Mouse (Mus musculus): Measurements from ENCODE around the gene Pmis2. TPM values are rescaled to one million over a fixed set of nuclear protein-coding genes. Genes with fewer than 3 reads are reported as not detected.

Pmis2 gene
- polyA plus RNA-seq, 1 experiment from 2014 or later: not detected

GRCm38 (mm10) chr7:30688325-30688724 is 16.9 kb upstream of the Pmis2 start:
- Histone ChIP-seq H3K36me3 (ENCODE audit: control insufficient read depth, insufficient read depth, low read length) (no peaks in the 10 kb centered on the region), H3K9ac (ENCODE audit: low read depth, low read length) (no peak overlapping the region), H3K9me3 (ENCODE audit: control insufficient read depth, low read length) (no peaks in the 10 kb centered on the region), H3K4me1 (ENCODE audit: control insufficient read depth, insufficient read depth, low read depth, low read length) (no peaks in the 10 kb centered on the region; the same call in 1 of the 2 replicates), H3K27me3 (replicated peaks; ENCODE audit: control insufficient read depth, insufficient read depth, low read length) (peaks cover 8% of the 10 kb centered on the region), H3K4me2 (ENCODE audit: low read length) (no peak overlapping the region), H3K4me3 (ENCODE audit: low read length) (no peak overlapping the region), H3K27ac (ENCODE audit: low read depth, low read length) (no peak overlapping the region)
- 68% methylated on average over 6 of the region's 6 CpGs for WGBS
- ATAC-seq: no peak

GRCm38 (mm10) chr7:30683425-30683824 is 12.0 kb upstream of the Pmis2 start:
- no peak for ATAC-seq
- no peak overlapping the region for H3K27ac ChIP-seq (ENCODE audit: low read depth, low read length)
- no peaks in the 10 kb centered on the region for H3K9me3 ChIP-seq (ENCODE audit: control insufficient read depth, low read length)
- no peaks in the 10 kb centered on the region for H3K36me3 ChIP-seq (ENCODE audit: control insufficient read depth, insufficient read depth, low read length)
- peaks cover 7% of the 10 kb centered on the region for H3K27me3 ChIP-seq (replicated peaks; ENCODE audit: control insufficient read depth, insufficient read depth, low read length)
- no peak overlapping the region for H3K4me2 ChIP-seq (ENCODE audit: low read length)
- no peak overlapping the region for H3K9ac ChIP-seq (ENCODE audit: low read depth, low read length)
- no peaks in the 10 kb centered on the region; the same call in 1 of the 2 replicates for H3K4me1 ChIP-seq (ENCODE audit: control insufficient read depth, insufficient read depth, low read depth, low read length)
- H3K4me3 ChIP-seq (ENCODE audit: low read length): no peak overlapping the region
- 85% methylated on average over 2 of the region's 2 CpGs for WGBS

- H3K36me3 ChIP-seq (ENCODE audit: control insufficient read depth, insufficient read depth, low read length): no peaks in the 10 kb centered on the region
- H3K27me3 ChIP-seq (replicated peaks; ENCODE audit: control insufficient read depth, insufficient read depth, low read length): no peaks in the 10 kb centered on the region; the same call in 1 of the 2 replicates
- no peaks in the 10 kb centered on the region for H3K4me1 ChIP-seq (ENCODE audit: control insufficient read depth, insufficient read depth, low read depth, low read length)
- H3K9me3 ChIP-seq (ENCODE audit: control insufficient read depth, low read length): no peaks in the 10 kb centered on the region
- WGBS: 64% methylated on average over 5 of the region's 5 CpGs
- no peak overlapping the region for H3K9ac ChIP-seq (ENCODE audit: low read depth, low read length)
- no peak overlapping the region for H3K4me2 ChIP-seq (ENCODE audit: low read length)
- no peak overlapping the region for H3K27ac ChIP-seq (ENCODE audit: low read depth, low read length)
- H3K4me3 ChIP-seq (ENCODE audit: low read length): no peak overlapping the region
- ATAC-seq: no peak
Observed at GRCm38 (mm10) chr7:30681897-30682296, 10.5 kb upstream of the Pmis2 start.

GRCm38 (mm10) chr7:30678263-30678975 is 7.0 kb upstream of the Pmis2 start:
- no peak for ATAC-seq
- WGBS: 57% methylated on average over 5 of the region's 5 CpGs
- H3K4me3 ChIP-seq (ENCODE audit: low read length): no peak overlapping the region
- no peak overlapping the region for H3K4me2 ChIP-seq (ENCODE audit: low read length)
- no peaks in the 10 kb centered on the region for H3K4me1 ChIP-seq (ENCODE audit: control insufficient read depth, insufficient read depth, low read depth, low read length)
- H3K27ac ChIP-seq (ENCODE audit: low read depth, low read length): no peak overlapping the region
- no peak overlapping the region for H3K9ac ChIP-seq (ENCODE audit: low read depth, low read length)
- H3K9me3 ChIP-seq (ENCODE audit: control insufficient read depth, low read length): no peaks in the 10 kb centered on the region
- no peaks in the 10 kb centered on the region; the same call in 1 of the 2 replicates for H3K27me3 ChIP-seq (replicated peaks; ENCODE audit: control insufficient read depth, insufficient read depth, low read length)
- no peaks in the 10 kb centered on the region for H3K36me3 ChIP-seq (ENCODE audit: control insufficient read depth, insufficient read depth, low read length)

GRCm38 (mm10) chr7:30669229-30669628 is 2.2 kb downstream of the Pmis2 start:
- 37% methylated on average over 3 of the region's 3 CpGs for WGBS
- H3K4me1 ChIP-seq (ENCODE audit: control insufficient read depth, insufficient read depth, low read depth, low read length): peaks cover 9% of the 10 kb centered on the region
- no peak overlapping the region for H3K27ac ChIP-seq (ENCODE audit: low read depth, low read length)
- H3K9ac ChIP-seq (ENCODE audit: low read depth, low read length): no peak overlapping the region
- H3K4me2 ChIP-seq (ENCODE audit: low read length): no peak overlapping the region
- H3K9me3 ChIP-seq (ENCODE audit: control insufficient read depth, low read length): no peaks in the 10 kb centered on the region
- no peaks in the 10 kb centered on the region; the same call in 1 of the 2 replicates for H3K27me3 ChIP-seq (replicated peaks; ENCODE audit: control insufficient read depth, insufficient read depth, low read length)
- H3K36me3 ChIP-seq (ENCODE audit: control insufficient read depth, insufficient read depth, low read length): no peaks in the 10 kb centered on the region
- H3K4me3 ChIP-seq (ENCODE audit: low read length): no peak overlapping the region
- no peak for ATAC-seq

GRCm38 (mm10) chr7:30665321-30665720 is 6.1 kb downstream of the Pmis2 start:
- ATAC-seq: peak; percentile 73

GRCm38 (mm10) chr7:30664529-30665200 is 6.7 kb downstream of the Pmis2 start, which contains the start of gene Haus5:
Haus5 (minus strand) TSS chr7:30664994.
- Histone ChIP-seq H3K9ac (ENCODE audit: low read depth, low read length) (peak within 1 kb of the TSS; percentile 75), H3K4me1 (ENCODE audit: control insufficient read depth, insufficient read depth, low read depth, low read length) (peaks cover 10% of the 10 kb centered on the region)
- ATAC-seq: peak; percentile 96

More at GRCm38 (mm10) chr7:30665321-30665720, 6.1 kb downstream of the Pmis2 start:
- 3% methylated on average over 11 of the region's 11 CpGs for WGBS
- H3K4me3 ChIP-seq (ENCODE audit: low read length): peak overlapping the region; percentile 72
- H3K36me3 ChIP-seq (ENCODE audit: control insufficient read depth, insufficient read depth, low read length): 0 out of 2 replicates have a peak, but pooled peaks cover 3% of the 10 kb centered on the region
- H3K4me1 ChIP-seq (ENCODE audit: control insufficient read depth, insufficient read depth, low read depth, low read length): peaks cover 10% of the 10 kb centered on the region
- peak overlapping the region; percentile 75 for H3K9ac ChIP-seq (ENCODE audit: low read depth, low read length)
- H3K27ac ChIP-seq (ENCODE audit: low read depth, low read length): peak overlapping the region; percentile 84
- no peaks in the 10 kb centered on the region for H3K9me3 ChIP-seq (ENCODE audit: control insufficient read depth, low read length)
- H3K4me2 ChIP-seq (ENCODE audit: low read length): peak overlapping the region; percentile 93
- H3K27me3 ChIP-seq (replicated peaks; ENCODE audit: control insufficient read depth, insufficient read depth, low read length): no peaks in the 10 kb centered on the region

GRCm38 (mm10) chr7:30649591-30650540 is 21.5 kb downstream of the Pmis2 start, which contains the start of gene Rbm42:
Rbm42 (minus strand) TSS chr7:30650317.
- WGBS: 1% methylated on average over 59 of the region's 59 CpGs
- ATAC-seq: peak; percentile 100
- peaks cover 18% of the 10 kb centered on the region for H3K36me3 ChIP-seq (ENCODE audit: control insufficient read depth, insufficient read depth, low read length)

More at GRCm38 (mm10) chr7:30664529-30665200, 6.7 kb downstream of the Pmis2 start, which contains the start of gene Haus5:
- peak within 1 kb of the TSS; percentile 72 for H3K4me3 ChIP-seq (ENCODE audit: low read length)
- peak within 1 kb of the TSS; percentile 93 for H3K4me2 ChIP-seq (ENCODE audit: low read length)
- no peaks in the 10 kb centered on the region for H3K27me3 ChIP-seq (replicated peaks; ENCODE audit: control insufficient read depth, insufficient read depth, low read length)
- no peaks in the 10 kb centered on the region for H3K9me3 ChIP-seq (ENCODE audit: control insufficient read depth, low read length)
- H3K36me3 ChIP-seq (ENCODE audit: control insufficient read depth, insufficient read depth, low read length): peaks cover 7% of the 10 kb centered on the region; the same call in 1 of the 2 replicates
- peak within 1 kb of the TSS; percentile 84 for H3K27ac ChIP-seq (ENCODE audit: low read depth, low read length)
- WGBS: under 1% methylated on average over 34 of the region's 34 CpGs

More at GRCm38 (mm10) chr7:30649591-30650540, 21.5 kb downstream of the Pmis2 start, which contains the start of gene Rbm42:
- H3K9me3 ChIP-seq (ENCODE audit: control insufficient read depth, low read length): no peaks in the 10 kb centered on the region
- peak within 1 kb of the TSS; percentile 96 for H3K9ac ChIP-seq (ENCODE audit: low read depth, low read length)
- H3K4me3 ChIP-seq (ENCODE audit: low read length): peak within 1 kb of the TSS; percentile 82
- peak within 1 kb of the TSS; percentile 85 for H3K4me2 ChIP-seq (ENCODE audit: low read length)
- no peaks in the 10 kb centered on the region for H3K27me3 ChIP-seq (replicated peaks; ENCODE audit: control insufficient read depth, insufficient read depth, low read length)
- peak within 1 kb of the TSS; percentile 81 for H3K27ac ChIP-seq (ENCODE audit: low read depth, low read length)
- peaks cover 12% of the 10 kb centered on the region for H3K4me1 ChIP-seq (ENCODE audit: control insufficient read depth, insufficient read depth, low read depth, low read length)

All from hindbrain, embryonic 16.5 days (tissue).